Mouse (Mus musculus): ENCODE measurements at regions not wholly inside any gene's neighbourhood (a gene's known extent, or its start where the extent isn't known, plus 50 kb on each side); places are given as distances from the start of the nearest gene placed in this dataset.

DNA sequence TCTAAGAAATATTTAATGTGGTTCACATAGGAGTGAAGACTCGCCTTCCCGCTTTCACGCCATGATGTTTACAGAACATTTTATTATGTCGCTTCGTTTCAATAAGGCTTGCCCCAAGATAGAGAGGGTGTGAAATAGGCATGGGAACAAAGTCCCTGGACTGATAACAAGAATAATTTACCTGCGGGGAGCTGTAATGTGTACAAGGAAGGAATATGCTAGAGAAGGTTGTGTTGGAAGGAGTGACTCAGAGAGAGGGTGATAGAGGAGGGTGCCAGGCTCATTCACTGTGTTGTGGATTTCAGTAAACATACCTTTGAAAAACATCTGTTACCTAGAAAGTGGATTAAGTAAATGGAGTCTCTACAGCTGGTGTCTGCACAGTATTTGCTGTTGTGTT is 490.2 kb downstream of the Bnc2 start:
- no peak for TF ChIP-seq POLR2A (IDR thresholded peaks at IDR 0.05; ENCODE audit: low read depth, low read length)
- no peak for TF ChIP-seq CTCF (IDR thresholded peaks at IDR 0.05; ENCODE audit: extremely low read depth, insufficient read depth, insufficient read length, insufficient replicate concordance)
